Mouse (Mus musculus): Measurements from ENCODE around the gene E2f4. TPM values are rescaled to one million over a fixed set of nuclear protein-coding genes. Genes with fewer than 3 reads are reported as not detected.
"Not testable (repeated sequence)": the region's sequence is repeated elsewhere in the genome, so short reads cannot be mapped to it uniquely, and the experiment has no call there.

The E2f4 gene
- polyA plus RNA-seq, 1 experiment, result 474 TPM

DNA sequence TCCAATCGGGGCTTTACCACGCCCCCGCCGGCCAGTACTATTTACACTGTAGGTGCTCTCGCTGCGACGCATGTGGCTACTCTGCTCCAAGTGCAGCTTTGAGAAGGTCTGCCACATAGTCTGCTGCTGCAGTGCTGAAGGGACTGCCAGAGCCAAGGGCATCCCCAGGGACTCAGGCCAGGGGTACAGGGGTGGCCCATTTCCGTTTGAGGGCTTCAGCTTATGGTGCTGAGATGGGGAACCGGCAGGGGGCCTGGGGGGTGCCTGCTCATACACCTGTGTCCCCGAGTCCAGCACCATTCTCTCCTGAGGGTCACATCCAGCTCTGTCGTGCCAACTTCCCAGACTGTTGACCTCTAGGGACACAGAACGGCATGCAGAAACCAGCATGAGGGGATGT, 11.9 kb upstream of the E2f4 start:
- H3K36me3 ChIP-seq (ENCODE audit: control insufficient read depth, insufficient read depth, low read length), result no peaks in the 10 kb centered on the region
- 94% methylated on average over 12 of the region's 12 CpGs for WGBS
- TF ChIP-seq POLR2A (IDR thresholded peaks at IDR 0.05; ENCODE audit: control insufficient read depth, extremely low read depth, insufficient read depth, low read length, poor library complexity), result no peak
- TF ChIP-seq CTCF (IDR thresholded peaks at IDR 0.05; ENCODE audit: borderline replicate concordance, control insufficient read depth, extremely low read depth, insufficient read depth, low read length, poor library complexity), result no peak
- no peak overlapping the region for H3K4me3 ChIP-seq (ENCODE audit: control insufficient read depth, insufficient read depth, low read length)
- H3K27ac ChIP-seq (ENCODE audit: control insufficient read depth, insufficient read depth, low read length), result no peak overlapping the region
- DNase-seq, result no peak
- H3K4me1 ChIP-seq (replicated peaks; ENCODE audit: control insufficient read depth, insufficient read depth, low read length), result peaks cover 17% of the 10 kb centered on the region
- H3K27me3 ChIP-seq (ENCODE audit: control insufficient read depth, insufficient read depth, low read length), result no peaks in the 10 kb centered on the region

DNA sequence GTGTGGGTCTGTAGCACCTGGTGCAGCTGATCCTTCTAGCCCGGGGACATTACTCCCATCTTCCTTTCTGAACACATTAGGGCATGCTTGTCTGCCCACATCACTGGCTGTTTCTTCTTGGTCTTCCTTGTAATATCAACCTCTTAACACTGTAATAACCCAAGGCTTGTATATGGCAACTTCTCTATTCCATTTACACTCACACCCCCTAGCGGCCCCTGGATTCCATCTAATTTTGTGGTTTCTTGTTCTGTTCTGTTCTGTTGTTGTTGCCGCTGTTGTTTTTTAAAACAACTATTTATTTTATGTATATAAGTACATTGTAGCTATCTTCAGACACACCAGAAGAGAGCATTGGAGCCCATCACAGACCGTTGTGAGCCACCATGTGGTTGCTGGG, 10.6 kb upstream of the E2f4 start:
- 89% methylated on average over 4 of the region's 4 CpGs for WGBS
- Histone ChIP-seq H3K27ac (ENCODE audit: control insufficient read depth, insufficient read depth, low read length) (no peak overlapping the region), H3K4me3 (ENCODE audit: control insufficient read depth, insufficient read depth, low read length) (no peak overlapping the region), H3K27me3 (ENCODE audit: control insufficient read depth, insufficient read depth, low read length) (no peaks in the 10 kb centered on the region), H3K4me1 (replicated peaks; ENCODE audit: control insufficient read depth, insufficient read depth, low read length) (peaks cover 20% of the 10 kb centered on the region), H3K36me3 (ENCODE audit: control insufficient read depth, insufficient read depth, low read length) (no peaks in the 10 kb centered on the region)
- no peak for DNase-seq
- TF ChIP-seq POLR2A (IDR thresholded peaks at IDR 0.05; ENCODE audit: control insufficient read depth, extremely low read depth, insufficient read depth, low read length, poor library complexity) (no peak), CTCF (IDR thresholded peaks at IDR 0.05; ENCODE audit: borderline replicate concordance, control insufficient read depth, extremely low read depth, insufficient read depth, low read length, poor library complexity) (no peak)

DNA sequence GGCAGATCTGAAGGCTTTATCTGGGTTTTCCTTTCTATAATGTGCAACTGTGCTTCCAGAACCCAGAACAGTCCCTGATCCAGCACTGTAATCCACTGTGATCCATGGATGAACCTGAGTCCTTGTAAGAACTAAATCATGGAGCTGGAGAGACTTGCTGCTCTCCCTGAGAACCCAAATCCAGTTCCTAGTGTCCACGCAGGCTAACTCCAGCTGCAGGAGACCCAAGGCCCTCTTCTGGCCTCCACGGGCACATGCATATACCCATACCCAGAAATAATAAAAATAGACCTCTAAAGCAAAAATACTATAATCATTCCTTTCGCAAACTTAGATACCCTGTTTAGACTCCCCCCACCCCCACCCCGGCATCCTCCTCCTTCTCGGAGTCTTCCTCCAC, 9.2 kb upstream of the E2f4 start:
- TF ChIP-seq POLR2A (IDR thresholded peaks at IDR 0.05; ENCODE audit: control insufficient read depth, extremely low read depth, insufficient read depth, low read length, poor library complexity) (no peak), CTCF (IDR thresholded peaks at IDR 0.05; ENCODE audit: borderline replicate concordance, control insufficient read depth, extremely low read depth, insufficient read depth, low read length, poor library complexity) (no peak)
- Histone ChIP-seq H3K36me3 (ENCODE audit: control insufficient read depth, insufficient read depth, low read length) (no peaks in the 10 kb centered on the region), H3K27me3 (ENCODE audit: control insufficient read depth, insufficient read depth, low read length) (no peaks in the 10 kb centered on the region), H3K4me1 (replicated peaks; ENCODE audit: control insufficient read depth, insufficient read depth, low read length) (peaks cover 17% of the 10 kb centered on the region), H3K4me3 (ENCODE audit: control insufficient read depth, insufficient read depth, low read length) (no peak overlapping the region), H3K27ac (ENCODE audit: control insufficient read depth, insufficient read depth, low read length) (no peak overlapping the region)
- WGBS, result 98% methylated on average over 5 of the region's 5 CpGs
- DNase-seq, result no peak

DNA sequence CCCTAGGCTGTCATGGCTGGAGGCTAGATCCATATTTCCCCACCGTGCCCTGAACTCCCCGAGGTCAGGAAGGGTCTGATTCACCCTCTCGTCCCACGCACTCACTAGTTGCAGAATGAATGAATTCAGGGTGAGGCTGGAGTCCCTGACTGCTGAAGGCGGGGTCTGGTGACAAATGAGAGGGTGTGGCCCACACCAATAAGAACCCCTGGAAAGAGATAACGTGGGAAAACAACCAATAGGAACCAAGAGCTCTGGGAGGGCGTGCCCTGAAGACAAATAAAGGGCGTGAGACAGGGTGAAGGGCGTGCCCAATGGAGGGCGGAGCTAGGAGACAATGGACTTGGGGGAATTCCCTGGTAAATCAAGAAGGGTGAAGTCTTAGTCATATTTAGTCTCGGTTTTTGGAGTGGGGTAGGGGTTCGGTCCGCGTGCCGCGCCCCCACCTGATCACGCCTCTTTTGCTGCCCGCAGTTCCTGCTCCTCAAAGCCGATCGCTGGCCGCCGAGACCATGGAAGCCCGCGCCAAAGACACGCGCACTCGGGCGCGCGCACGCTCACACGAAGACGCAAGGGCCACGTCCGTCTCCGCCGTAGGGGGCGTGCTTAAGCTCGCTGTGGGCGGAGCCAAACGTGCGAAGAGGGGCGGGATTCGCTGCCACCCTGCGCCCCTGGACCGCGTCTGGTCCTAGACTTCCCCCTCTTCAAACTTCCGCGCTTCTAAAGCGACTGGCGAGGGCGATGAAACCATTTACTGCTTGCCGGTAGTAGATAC, 8.3 kb upstream of the E2f4 start:
- Histone ChIP-seq H3K27me3 (ENCODE audit: control insufficient read depth, insufficient read depth, low read length) (no peaks in the 10 kb centered on the region), H3K36me3 (ENCODE audit: control insufficient read depth, insufficient read depth, low read length) (no peaks in the 10 kb centered on the region), H3K4me3 (ENCODE audit: control insufficient read depth, insufficient read depth, low read length) (peak overlapping the region; percentile 77), H3K27ac (ENCODE audit: control insufficient read depth, insufficient read depth, low read length) (peak overlapping the region; percentile 52; the same call in 1 of the 2 replicates), H3K4me1 (replicated peaks; ENCODE audit: control insufficient read depth, insufficient read depth, low read length) (peaks cover 17% of the 10 kb centered on the region)
- WGBS, result under 1% methylated on average over 53 of the region's 53 CpGs
- peak; percentile 97 for DNase-seq
- TF ChIP-seq POLR2A (IDR thresholded peaks at IDR 0.05; ENCODE audit: control insufficient read depth, extremely low read depth, insufficient read depth, low read length, poor library complexity) (peak; percentile 43; the same call in 1 of the 2 replicates), CTCF (IDR thresholded peaks at IDR 0.05; ENCODE audit: borderline replicate concordance, control insufficient read depth, extremely low read depth, insufficient read depth, low read length, poor library complexity) (0 out of 2 replicates have a peak, but pooled peaks have one; percentile 28)

DNA sequence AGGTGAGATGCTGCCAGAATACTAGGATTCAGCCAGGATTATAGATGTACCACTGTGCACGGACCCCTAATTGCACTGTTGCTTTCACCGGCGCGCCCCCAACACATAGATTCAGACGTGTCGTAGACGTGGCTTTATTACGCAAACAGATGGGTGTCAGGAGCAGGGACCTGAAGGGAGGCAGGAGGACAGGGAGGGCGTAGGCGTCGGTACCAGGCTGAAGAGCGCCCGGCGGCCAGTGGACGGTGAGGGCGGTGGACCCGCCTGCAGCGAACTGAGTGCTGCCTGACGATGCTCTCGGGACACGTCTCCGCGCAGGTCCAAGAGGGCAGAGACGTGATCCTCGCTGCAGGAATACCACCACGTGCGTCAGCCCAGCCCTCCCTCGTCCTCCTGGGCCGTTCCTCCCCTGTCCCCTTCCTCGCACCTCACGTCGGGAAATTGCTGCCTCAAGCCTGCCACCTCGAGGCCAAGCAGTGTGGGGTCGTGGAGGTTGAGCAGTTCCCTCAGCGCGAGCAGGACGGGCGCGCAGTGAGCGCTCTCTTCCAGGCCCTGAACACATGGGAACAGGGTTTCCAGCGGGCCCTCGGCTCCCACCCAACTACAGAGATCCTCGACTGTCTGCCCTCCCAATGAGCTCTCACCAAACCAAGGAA, 7.5 kb upstream of the E2f4 start, which contains the start of gene 4931428F04Rik:
4931428F04Rik (minus strand) TSS at position 60 of the 656 bp plus-strand sequence.
- H3K27me3 ChIP-seq (ENCODE audit: control insufficient read depth, insufficient read depth, low read length), result no peaks in the 10 kb centered on the region
- WGBS, result 8% methylated on average over 43 of the region's 43 CpGs
- peak within 1 kb of the TSS; percentile 52; the same call in 1 of the 2 replicates for H3K27ac ChIP-seq (ENCODE audit: control insufficient read depth, insufficient read depth, low read length)
- peaks cover 17% of the 10 kb centered on the region for H3K4me1 ChIP-seq (replicated peaks; ENCODE audit: control insufficient read depth, insufficient read depth, low read length)
- no peaks in the 10 kb centered on the region for H3K36me3 ChIP-seq (ENCODE audit: control insufficient read depth, insufficient read depth, low read length)
- H3K4me3 ChIP-seq (ENCODE audit: control insufficient read depth, insufficient read depth, low read length), result peak within 1 kb of the TSS; percentile 77
- TF ChIP-seq CTCF (IDR thresholded peaks at IDR 0.05; ENCODE audit: borderline replicate concordance, control insufficient read depth, extremely low read depth, insufficient read depth, low read length, poor library complexity) (no peak), POLR2A (IDR thresholded peaks at IDR 0.05; ENCODE audit: control insufficient read depth, extremely low read depth, insufficient read depth, low read length, poor library complexity) (no peak)
- peak; percentile 66 for DNase-seq

DNA sequence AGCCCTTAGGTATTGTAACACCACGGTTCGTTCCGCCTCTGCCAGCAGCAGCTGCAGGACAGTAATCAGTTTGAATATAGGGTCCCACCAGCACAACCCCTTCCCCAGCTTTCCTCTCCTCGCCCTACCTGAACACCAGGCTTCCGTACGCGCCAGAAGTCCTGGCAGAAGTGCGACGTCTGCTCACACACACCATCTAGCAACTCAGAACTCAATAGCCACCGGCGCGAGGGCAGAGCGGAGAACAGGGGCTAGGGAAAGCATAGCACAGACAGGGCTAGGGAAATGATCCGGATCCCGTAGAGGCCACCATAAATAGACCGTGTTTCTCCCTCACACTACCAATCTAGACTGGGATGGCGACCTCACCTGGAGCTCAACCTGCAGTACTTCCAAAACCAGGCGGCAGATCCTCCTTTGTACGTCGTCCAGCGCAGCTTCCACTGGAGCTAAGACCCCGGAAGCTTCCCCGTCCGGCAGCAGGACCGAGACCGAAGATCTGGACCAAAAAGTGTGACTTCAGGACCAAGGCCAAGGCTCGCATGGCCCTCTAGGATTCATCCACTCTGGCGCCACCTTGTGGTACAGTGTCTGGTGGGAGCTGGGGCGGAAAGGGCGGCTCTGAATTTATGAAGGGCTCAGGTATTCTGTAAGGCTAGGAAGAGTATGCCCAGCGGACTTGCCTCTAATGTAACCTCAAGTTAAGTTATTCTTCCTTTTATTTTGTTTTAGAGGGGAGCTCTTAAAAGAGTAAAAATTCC, 6.7 kb upstream of the E2f4 start:
- no peak overlapping the region for H3K27ac ChIP-seq (ENCODE audit: control insufficient read depth, insufficient read depth, low read length)
- TF ChIP-seq CTCF (IDR thresholded peaks at IDR 0.05; ENCODE audit: borderline replicate concordance, control insufficient read depth, extremely low read depth, insufficient read depth, low read length, poor library complexity), result peak; percentile 94
- 0 out of 2 replicates have a peak, but pooled peaks have one; percentile 19 for TF ChIP-seq POLR2A (IDR thresholded peaks at IDR 0.05; ENCODE audit: control insufficient read depth, extremely low read depth, insufficient read depth, low read length, poor library complexity)
- H3K4me3 ChIP-seq (ENCODE audit: control insufficient read depth, insufficient read depth, low read length), result no peak overlapping the region
- H3K27me3 ChIP-seq (ENCODE audit: control insufficient read depth, insufficient read depth, low read length), result no peaks in the 10 kb centered on the region
- WGBS, result 30% methylated on average over 31 of the region's 31 CpGs
- peak; percentile 91 for DNase-seq
- peaks cover 25% of the 10 kb centered on the region for H3K4me1 ChIP-seq (replicated peaks; ENCODE audit: control insufficient read depth, insufficient read depth, low read length)
- H3K36me3 ChIP-seq (ENCODE audit: control insufficient read depth, insufficient read depth, low read length), result no peaks in the 10 kb centered on the region

DNA sequence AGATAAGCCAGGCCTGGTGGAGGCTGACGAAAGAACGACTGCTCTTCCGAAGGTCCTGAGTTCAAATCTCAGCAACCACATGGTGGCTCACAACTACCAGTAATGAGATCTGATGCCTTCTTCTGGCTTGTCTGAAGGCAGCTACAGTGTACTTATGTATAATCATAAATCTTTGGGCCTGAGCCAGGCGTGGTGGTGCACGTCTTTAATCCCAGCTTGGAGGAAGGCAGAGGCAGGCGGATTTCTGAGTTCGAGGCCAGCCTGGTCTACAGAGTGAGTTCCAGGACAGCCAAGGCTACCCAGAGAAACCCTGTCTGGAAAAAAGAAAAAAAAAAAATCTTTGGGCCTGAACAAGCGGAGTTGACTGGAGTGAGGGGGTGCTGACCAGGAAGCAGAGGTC, 6.1 kb upstream of the E2f4 start:
- not testable (repeated sequence) for H3K4me3 ChIP-seq (ENCODE audit: control insufficient read depth, insufficient read depth, low read length); H3K27me3 ChIP-seq (ENCODE audit: control insufficient read depth, insufficient read depth, low read length); H3K36me3 ChIP-seq (ENCODE audit: control insufficient read depth, insufficient read depth, low read length); H3K27ac ChIP-seq (ENCODE audit: control insufficient read depth, insufficient read depth, low read length); DNase-seq
- H3K4me1 ChIP-seq (replicated peaks; ENCODE audit: control insufficient read depth, insufficient read depth, low read length), result peaks cover 30% of the 10 kb centered on the region
- 92% methylated on average over 8 of the region's 8 CpGs for WGBS

DNA sequence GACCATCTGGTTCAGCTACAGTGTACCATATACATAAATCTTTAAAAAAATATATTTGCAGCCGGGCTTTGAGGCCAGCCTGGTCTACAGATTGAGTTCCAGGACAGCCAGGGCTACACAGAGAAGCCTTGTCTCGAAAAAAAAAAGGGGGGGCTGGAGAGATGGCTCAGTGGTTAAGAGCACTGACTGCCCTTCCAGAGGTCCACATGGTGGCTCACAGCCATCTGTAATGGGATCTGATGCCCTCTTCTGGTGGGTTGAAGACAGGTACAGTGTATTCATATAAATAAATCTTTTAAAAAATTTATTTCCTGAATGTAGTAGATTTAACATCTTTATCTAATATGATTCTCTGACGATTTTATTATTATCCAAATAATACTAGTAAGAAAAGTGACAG, 5.7 kb upstream of the E2f4 start:
- H3K4me3 ChIP-seq (ENCODE audit: control insufficient read depth, insufficient read depth, low read length); H3K27me3 ChIP-seq (ENCODE audit: control insufficient read depth, insufficient read depth, low read length); H3K36me3 ChIP-seq (ENCODE audit: control insufficient read depth, insufficient read depth, low read length); DNase-seq; H3K27ac ChIP-seq (ENCODE audit: control insufficient read depth, insufficient read depth, low read length): not testable (repeated sequence)
- peaks cover 33% of the 10 kb centered on the region for H3K4me1 ChIP-seq (replicated peaks; ENCODE audit: control insufficient read depth, insufficient read depth, low read length)
- 71% methylated on average over 3 of the region's 3 CpGs for WGBS

Data from thymus, adult 2 months (tissue).